Mouse (Mus musculus): ENCODE results near the gene Utrn. TPM values are rescaled to one million over a fixed set of nuclear protein-coding genes. Genes with fewer than 3 reads are reported as not detected.

Gene Utrn
- polyA plus RNA-seq, 3 experiments from 2014 or later, result 143 to 631 (median 388) TPM

DNA sequence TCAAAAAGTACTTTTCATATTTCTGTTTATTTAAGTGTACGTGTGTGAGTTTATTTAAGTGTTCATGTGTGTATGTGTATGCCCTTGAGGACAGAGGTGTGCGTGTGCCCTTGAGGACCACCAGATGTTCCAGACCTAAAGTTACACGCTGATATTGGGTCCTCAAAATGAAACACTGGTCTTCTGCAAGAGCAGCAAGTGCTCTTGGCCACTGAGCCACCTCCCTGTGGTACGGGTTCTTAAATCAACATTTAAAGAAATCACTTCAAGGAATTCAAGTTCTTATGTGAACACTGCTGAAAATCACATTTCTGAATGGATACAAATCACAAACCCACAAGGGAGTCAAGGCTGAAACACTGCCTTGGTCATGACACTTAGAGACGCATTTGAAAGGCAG lies 195.9 kb downstream of the Utrn start:
- ATAC-seq, result no peak

DNA sequence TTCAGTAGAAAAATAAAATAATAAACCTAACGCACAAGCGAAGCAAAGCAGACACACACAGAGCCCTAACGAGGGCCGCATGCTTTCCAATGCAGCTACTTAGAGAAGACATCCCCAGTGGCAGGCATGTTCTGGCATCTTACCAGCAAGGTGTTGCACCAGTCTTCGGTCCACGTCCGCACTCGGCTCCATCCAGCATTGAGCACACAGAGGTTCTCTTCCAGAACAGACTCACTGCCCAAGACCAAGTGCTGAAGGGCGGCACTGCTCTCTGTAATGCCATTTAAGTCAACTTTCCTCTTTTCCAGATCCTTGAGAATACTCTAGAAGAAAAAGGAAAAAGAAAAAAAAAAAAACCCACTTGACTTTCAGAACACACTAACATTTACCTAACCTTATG lies 197.6 kb downstream of the Utrn start:
- no peak for ATAC-seq

DNA sequence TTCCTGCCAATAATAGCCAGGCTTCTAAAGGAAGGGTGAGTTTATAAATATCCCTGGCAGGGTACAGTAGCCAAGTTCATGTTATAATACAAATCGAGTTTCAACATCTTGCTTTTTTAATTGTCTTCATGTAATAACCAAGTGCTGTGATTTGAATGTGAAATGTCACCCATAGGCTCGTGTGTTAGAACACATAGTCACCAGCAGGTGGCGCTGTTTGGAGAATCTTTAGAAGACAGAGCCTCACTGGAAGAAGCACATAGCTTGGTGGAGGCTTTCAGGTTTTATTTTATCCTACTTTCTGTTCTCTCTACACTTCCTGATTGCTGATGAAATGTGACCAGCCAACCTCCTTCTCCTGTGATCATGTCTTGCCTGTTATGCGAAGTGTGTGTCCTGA lies 207.1 kb downstream of the Utrn start:
- no peak for ATAC-seq

DNA sequence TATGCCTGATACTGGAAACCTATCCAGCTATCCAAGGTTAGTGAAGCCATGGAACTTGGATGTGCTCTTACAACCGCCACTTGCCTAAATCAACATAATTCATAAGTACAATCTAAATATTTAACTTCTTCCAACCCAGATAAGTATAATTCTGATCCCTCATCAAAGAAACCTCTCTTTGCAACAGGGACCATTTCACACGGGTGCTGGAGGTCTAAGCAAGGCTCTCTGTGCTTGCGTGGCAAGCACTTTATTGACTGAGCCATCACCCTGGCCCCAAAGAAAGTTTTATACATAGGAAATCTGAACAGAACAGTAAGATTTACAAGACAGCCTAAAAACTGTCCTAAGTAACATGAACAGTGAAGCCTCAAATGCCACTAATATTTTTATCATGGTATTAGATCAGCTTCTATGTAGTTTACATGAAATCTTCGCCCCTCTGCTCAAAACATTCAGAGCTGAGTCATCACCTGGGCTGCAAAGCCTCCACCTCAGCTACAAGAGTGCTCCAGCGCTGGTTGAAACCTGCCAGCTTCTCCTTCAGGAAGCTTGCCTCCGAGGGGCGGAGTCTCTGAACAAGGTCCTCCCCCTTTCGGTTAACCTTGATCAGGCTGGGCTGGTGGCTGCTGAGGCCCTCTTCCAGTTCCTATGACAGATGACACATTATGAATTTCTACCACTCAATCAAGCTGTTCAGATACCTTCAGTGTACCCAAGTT lies 211.0 kb downstream of the Utrn start:
- no peak for ATAC-seq

DNA sequence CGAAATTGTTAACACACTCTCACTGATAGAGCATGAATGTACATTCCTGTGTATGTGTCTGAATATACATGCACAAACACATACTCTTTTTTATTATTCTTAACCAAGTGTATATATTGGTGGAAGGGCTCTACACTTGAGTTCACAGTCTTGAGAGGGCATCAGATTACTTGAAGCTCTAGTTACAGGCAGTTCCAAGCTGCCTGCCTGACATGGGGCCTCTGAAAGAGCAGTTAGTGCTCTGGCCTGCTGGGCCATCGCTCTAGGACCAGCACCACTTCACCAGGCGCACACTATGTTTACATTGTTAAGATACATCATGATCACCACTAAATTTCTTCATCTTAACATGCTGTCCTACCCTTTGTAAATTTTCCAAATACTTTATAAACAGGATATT lies 216.2 kb downstream of the Utrn start:
- ATAC-seq, result no peak

DNA sequence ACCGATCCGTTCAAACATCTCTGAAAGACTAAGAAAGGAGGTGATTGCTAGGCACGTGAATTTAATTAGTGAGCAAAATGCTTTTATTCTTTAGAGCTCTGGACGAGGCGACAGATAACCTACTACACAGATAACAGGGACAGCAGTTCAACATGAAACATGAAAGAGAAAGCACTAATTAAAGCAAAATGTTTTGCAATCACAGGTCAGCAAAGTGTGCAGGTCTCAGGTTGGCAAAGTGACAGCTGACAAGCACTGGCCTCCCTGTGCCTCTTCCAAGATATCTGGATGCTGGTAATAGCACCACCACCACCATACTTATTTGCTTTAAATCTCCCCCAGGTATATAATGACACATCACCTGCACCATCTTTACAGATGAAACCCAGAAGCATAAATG lies 223.0 kb downstream of the Utrn start:
- ATAC-seq, result no peak

DNA sequence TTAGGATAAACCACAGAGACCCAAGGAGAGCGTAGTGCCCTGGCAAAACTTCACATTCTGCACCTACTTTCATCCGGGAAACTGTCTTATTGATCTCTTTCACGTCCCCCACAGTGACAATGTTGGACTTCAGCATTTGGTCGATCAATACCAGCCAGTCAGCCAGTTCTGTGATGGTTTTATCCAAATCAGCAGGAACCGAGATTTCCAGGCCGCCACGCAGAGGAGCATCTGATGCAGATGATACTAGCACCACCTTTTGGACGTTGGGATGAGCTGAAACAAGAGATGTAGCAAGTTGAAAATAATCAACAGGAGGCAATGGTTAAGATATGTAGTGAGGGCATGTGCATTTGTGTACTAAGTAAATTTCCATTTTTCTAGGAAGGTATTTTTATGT lies 225.8 kb downstream of the Utrn start:
- no peak for ATAC-seq

DNA sequence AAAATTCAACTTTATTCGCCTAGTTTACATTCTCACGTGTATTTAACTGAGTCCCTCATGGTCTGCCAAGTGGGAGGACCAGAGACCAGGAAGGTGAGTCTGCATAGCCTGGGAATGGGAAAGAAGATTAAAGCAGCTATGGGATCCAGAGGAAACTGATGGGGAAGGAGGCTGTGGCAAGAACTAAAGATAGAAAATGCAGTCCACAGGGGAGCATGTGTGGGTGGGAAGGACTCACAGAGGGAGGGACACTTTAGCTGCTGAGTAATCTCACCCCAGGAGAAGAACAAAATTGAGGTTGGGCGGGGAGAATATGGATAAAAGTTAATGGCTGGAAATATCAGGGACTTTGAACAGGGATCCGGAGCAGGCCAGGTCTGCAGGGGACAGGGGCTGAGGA lies 229.5 kb downstream of the Utrn start:
- no peak for ATAC-seq

DNA sequence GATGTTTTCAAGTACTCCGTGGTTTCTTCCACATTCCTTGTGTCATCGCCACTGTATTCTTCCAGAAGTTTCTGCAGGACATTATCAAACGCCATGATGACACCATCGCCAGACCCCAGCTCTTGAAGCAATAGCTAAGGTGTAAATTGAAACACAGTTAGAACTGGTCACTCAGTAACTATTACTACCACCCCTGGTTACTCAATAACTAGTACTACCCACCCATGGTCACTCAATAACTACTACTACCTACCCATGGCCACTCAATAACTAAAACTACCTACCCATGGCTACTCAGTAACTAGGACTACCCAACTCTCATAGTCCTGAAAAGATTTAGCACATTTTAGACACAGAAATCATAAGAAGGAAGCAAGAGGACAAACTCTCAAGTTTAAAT lies 235.2 kb downstream of the Utrn start:
- ATAC-seq, result no peak

DNA sequence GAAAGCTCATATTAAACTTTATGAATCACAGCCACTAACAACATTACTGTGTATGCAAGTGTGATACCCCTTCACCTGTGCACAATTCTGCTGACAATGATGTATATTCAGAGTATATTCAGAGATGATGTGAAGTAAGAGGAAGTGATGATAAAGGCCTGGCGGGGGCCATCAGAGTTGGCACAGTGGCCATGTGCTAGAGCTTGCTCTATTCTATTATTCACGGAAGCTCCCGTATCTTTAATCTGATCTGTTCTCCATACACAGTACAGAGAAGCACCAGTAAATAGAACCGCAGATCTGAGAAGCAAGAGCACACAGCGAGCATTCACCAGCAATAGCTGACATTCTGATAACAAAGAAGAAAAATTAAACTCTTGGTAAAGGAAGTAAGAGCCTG lies 238.2 kb downstream of the Utrn start:
- no peak for ATAC-seq

DNA sequence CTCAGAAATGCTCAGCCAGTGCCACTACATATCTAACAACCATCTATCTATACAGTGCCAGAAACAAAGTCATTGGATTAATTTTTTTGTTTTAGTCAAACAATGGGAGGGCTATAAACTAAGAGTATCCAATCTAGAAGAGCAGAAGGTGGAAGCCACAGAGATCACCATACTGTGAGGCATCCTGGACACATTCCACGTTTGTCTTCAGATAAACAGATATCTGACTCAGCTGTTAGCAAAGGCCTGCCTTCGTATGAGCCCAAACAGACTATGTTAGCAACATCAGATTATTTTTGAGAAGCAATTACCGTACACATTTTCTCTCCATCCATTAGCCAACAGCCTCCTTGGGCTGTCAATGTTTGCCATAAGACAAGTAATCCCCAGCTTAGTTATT lies 250.8 kb downstream of the Utrn start:
- no peak for ATAC-seq

DNA sequence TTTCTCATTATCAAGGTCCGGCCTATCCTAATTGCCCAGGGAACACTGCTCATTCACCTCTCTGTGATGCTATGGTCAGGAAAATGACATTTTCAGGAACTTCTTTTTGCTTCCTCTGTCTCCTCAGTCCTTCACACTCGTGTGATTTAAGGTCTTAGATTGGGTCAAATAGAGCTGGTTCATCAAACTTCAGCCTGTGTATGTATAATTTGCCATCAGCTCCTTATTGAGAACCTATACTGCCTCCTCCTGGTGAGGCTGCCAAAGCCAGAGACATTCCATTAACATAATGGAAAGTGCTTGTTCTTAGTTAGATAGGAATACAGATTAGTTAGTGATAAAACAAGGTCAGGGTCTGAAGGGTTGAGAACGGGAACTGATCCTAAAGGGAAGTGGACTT lies 253.4 kb downstream of the Utrn start:
- no peak for ATAC-seq

DNA sequence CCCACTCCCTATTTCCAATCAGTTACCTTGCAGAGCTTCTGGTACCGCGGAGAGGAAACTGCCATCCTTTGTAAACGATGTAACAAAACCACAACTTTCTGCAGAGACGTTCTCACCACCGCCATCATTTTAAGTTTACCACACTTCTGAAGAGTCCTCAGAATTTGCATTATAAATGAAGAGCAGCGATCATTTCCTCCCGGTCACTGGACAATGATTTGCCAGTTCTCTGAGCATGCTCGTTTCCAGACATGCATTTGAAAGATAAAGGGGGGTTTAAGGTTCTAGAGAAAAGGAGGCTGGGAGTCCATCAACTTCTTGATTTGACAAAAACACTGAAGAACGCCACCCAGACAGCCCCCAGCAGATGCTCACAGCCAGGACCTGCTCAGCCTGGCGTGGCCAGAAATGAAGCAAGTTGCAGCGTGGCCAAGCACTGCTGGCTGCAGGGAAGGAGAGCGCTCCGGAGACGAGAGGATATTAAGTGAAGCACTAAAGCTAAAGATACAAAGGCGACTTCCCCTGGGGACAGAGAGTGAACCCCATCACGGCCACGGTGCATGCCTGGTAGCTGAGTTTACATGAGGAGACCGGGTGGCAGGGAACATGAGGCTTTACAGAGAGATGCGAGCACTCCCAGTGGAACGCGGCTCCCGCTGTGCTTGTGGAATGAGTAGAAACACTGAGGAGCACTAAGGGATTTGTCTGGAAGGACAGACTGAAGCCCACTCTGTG lies 254.5 kb downstream of the Utrn start:
- peak; percentile 62 for ATAC-seq

DNA sequence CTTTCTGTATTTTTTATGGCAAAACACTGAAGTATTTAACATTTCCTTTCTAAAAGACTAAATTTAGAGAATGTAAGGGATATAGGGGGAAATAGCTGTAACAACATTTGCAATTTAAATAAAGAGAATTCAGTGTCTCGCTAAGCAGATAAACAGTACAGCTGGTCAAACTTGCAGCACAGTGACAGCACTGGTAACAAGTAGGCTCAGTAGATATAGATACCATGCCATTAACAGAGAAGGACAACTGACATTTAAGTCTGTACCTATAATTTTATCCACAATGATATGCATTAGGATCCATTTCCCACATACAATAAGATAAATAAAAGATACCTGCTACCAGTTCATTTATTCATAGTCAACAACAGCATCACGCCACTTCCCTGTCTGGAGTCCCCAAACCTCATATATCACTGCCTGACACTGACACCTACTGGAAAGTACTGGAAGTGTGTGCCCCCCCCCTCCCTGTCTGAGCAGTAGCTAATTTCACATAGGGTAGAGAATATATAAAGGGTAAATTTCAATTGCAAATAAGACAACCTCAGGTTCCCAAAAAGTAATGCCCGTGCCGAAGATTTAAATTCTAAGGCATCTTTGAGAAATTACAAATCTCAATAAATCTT lies 256.8 kb downstream of the Utrn start:
- ATAC-seq, result peak; percentile 80

DNA sequence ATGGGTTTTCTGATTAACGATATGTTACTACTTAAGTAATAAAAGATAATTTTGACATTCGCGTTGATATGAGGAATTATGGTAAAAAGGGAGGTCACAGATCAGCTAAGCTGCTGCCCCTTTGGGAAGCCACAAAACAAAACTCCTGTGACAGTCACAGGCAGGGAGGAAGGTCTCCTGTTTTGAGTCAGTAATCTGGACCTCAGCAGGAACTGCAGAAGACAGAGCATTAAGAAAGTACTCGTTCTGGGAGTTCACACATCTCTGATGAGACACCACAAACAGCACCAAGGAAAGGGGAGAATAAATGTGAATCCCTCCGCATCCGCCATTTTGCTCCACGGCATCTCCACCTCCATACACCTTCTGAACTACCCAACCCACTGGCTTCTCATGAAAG lies 259.3 kb downstream of the Utrn start:
- ATAC-seq, result no peak

DNA sequence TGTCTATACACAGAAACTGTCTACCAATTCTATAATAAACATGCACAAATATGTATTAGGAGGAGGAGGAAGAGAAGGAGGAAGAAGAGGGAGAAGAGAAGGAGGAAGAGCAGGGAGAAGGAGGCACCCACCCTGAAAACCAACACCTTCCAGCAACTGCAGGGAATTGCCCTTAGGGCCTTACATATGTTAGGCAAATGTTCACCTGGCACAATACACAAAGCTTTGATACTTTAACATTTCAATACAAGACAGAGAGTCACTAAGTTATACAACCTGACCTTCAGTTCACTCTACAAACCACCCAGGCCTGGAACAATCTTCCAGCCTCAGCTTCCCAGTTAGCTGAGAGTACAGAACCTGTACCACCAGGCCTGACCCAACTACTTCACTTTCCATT lies 260.5 kb downstream of the Utrn start:
- ATAC-seq, result no peak

DNA sequence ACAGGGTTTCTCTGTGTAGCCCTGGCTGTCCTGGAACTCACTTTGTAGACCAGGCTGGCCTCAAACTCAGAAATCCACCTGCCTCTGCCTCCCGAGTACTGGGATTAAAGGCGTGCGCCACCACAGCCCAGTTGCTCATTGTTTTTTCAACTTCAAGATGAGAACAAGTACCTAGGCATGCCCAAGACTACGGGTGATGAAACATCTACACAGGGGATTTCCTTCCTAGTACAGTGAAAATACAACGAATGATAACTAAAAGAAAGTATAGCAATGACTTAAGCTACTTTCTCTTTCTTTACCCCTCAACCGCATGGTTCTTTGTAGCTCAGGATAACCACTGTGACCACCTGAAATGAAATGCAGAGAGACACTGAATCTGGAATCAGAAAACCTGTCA lies 262.0 kb downstream of the Utrn start:
- ATAC-seq, result peak; percentile 73

DNA sequence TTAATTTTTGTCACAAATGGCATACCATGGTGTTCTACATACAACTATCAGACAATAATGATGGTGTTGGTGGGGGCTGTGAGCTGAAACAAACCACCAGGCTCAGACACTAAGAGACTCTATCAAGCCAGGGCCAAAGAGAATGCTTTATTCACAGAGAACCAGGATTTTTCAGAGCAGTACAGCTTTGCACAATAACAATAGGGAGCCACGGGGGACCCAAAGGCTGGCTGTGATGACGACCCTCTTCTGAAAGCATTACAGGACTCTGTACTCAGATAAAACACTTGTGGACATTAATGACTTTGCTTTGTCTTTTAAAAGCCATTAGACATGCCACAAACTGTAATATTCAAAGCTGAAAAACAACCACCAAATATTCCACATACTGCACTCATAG lies 273.8 kb downstream of the Utrn start:
- no peak for ATAC-seq

DNA sequence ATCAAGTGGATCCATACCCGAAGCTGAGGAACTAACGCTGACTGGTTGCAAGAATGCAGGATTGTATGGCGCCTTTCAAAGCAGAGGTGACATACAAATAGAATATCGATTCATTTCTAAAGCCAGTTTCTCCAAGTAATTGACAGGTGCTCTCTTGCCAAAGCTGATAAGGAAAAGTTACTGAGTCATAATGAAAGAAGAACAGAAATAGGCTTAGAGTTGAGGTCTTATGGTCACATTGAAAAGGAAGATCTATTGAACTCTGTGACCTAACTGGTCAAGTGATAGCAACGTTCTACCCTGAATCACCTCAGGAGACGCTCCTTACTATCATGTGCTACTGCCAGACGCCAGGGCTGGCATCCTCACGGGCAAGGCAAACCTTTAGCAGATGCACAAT lies 274.2 kb downstream of the Utrn start:
- ATAC-seq, result no peak

DNA sequence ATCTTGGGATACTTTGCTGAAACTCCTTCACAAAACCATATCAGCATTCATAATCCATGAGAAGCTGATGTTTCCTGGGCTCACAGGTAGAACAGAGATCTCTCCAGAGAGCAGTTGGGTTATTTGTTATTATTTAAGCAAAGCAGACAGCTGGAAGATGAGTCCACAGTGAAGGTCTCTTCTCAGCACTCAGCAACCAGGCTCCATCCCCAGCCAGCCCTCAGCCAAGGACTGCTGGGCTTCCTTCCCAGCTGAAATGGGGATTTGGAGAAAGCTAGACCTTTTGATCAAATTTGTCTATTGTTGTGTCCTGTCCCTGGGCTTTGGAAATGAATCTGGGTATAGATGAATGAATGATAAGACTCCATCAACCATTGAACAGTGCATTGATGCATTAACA lies 276.1 kb downstream of the Utrn start:
- no peak for ATAC-seq

DNA sequence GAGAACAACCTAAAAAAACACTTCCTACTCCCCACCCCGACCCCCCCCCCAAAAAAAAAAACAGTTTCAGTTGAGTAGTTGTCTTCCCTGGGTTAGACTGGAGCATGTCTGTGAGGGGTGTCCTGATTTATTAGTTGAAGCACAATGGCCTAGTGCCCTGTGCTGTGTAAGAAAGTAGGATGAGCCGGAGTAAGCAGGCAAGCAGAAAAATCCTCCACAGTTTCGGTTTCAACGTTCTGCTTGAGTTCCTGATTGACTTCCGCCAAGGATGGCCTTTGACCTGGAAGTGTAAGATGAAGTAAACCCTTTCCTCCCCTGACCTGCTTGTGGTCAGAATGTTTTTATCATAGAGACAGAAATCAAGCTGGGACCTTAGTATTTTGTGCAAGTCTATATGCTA lies 277.2 kb downstream of the Utrn start:
- ATAC-seq, result no peak

DNA sequence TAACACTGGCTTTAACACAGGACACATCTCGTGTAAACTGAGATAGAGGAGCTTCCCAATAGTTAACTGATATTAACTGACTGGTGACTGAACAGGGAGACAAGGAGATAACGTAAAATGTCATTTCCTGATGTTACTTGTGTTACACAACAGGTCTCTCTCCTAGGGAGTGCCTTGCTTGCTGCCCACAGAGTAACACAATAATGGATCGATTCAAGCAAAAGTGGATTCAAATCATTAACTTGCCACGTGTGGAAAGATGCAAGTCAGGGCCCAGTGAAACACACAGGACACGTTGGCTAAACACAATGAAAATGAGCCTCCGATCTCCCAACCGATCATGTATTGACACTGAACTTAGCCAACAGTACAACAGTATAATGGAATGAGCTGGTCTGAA lies 281.1 kb downstream of the Utrn start:
- no peak for ATAC-seq

DNA sequence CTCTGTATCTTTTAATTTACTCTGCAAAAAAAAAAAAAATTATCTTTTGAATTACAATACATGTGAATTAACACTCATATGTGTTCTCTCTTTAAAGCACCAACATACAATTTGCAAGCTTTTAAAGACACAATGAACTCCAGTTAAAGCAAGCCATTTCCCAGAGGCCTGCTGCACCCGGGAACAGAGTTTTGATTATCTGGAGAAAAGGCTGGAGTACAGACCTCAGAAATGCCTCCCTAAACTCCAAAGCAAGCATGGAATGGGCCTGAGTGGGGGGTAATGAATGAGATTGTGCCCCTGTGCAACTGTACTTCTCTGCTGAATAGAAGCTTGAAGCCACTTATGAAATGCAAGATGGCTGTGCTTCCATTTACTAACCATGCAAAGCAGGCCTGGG lies 281.8 kb downstream of the Utrn start:
- ATAC-seq, result no peak

DNA sequence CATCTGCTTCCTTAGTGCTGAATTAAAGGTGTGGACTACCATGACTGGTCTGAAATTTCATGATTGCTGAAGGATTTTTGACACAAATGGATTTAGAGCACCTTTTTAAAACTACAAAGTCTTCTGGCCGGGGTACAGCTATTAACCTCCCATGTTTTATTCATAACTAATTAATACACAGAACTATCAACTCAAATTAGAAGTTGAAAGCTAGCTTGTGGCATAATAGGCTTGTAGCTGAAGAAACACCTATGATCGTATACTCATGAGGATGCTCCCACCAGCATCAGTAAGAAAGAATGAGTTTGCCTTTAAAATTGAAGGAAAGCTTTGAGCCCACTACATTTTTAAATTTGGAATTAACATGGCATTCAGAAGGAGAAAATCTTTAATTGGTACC lies 282.3 kb downstream of the Utrn start:
- ATAC-seq, result no peak
